Mouse (Mus musculus) megakaryocyte progenitor cell, adult 5-6 weeks (primary cell): ENCODE data around the gene Tmem50b. TPM values are rescaled to one million over a fixed set of nuclear protein-coding genes. Genes with fewer than 3 reads are reported as not detected.

ENCODE experiments used
- ATAC-seq: replicated peaks from 2 replicates; pipeline ENCODE4 v1.8.0; 2016; ENCODE audit warnings: mild to moderate bottlenecking, moderate TSS enrichment, inconsistent platforms; ENCODE audit not compliant: poor library complexity
- total RNA-seq, 2 experiments: library from RNA; stranded (forward) in 1 of 2; stranded (reverse) in 1 of 2; fragments of 157-497, 149-512 nt in 1 of 2; fragments of 200-1000 nt in 1 of 2; gene quantifications; 2 replicates each; pipeline versions ENCODE4 v1.2.3 to v1.2.4; 2015 to 2017

Tmem50b gene
- total RNA-seq, 2 experiments from 2014 or later, result 44.3 to 51.9 TPM

GRCm38 (mm10) chr16:91566002-91566401 is 31.6 kb downstream of the Tmem50b start:
- ATAC-seq, result no peak

- ATAC-seq, result no peak
Measured at GRCm38 (mm10) chr16:91565292-91565951, 32.2 kb downstream of the Tmem50b start.

GRCm38 (mm10) chr16:91564580-91565291 is 32.9 kb downstream of the Tmem50b start:
- peak; percentile 70 for ATAC-seq

DNA sequence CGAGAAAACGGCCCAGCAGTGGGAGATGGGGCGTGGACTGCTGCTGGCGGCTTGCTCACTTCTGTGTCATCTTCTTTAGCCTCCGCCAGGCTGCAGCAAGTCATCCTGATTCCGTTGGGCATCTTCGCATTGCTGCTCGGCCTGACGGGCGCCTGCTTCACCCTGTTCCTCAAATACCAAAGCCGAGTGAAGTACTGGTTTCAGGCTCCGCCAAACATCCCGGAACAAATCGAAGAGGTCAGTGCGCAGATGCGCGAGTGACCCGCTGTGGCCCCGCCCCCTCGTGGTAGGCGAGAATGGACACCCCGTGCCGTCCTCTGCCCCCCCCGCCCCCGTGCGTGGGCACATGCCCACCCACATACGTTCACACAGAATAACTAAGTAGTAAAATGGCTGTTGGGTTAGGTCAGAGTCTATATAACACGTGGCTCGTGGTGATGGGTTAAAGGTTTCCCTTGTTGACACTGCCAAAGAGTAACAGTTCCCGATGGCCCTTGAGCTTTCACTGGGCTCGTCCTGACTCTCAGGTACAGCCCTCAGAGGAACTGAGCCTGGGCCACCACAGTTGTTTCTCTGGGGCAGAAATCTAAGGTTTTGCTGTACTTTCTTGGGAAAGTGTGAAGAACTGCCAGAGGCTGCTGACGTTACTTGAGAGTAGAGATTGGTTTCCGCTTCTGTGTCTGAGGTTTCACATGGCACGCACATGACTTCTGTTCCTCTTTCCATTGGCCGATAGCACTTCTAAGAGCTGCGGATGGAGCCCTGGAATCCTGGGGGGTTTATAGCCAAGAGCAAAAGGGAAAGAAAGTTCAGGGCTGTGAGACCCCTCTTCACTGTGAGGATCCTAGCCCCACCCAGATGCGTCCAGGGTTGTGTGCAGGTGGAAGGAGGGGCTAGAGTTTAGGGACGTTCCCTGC is 35.8 kb downstream of the Tmem50b start:
- no peak; the same call in 1 of the 2 replicates for ATAC-seq

DNA sequence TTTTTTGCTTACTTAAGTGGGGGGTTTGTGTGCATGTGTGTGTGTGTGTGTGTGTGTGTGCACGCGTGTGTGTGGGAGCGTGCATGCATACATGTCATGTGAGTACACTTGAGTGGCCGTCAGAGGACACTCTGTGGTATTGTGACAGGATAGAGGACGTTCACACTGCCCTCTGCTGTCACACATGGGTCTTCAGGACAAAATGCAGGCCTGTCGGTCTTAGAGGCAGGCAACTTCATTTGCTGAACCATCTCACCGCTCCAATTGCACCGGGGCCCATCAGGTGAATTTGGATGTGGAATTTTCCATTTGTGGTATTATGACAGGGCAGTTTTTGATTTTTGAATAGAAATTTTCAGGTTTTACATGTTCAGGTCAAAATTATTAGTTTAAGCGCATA is 36.5 kb downstream of the Tmem50b start:
- ATAC-seq, result peak; percentile 70

GRCm38 (mm10) chr16:91557693-91558092 is 39.9 kb downstream of the Tmem50b start:
- ATAC-seq, result no peak

DNA sequence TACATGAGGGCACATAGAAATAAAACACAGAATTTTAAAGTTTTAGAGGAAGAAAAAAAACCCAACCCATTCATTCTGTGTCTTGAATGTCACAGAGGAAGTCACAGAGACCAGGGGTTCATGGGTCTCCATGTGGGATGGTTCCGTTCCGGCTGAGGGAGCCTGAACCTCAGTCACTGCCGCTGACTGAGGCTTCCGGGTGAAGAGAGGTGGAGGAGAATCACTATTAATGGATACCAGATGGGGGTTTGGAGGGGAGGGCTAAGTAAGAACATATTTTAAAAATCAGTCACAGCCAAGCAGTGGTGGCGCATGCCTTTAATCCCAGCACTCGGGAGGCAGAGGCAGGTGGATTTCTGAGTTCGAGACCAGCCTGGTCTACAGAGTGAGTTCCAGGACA is 40.4 kb downstream of the Tmem50b start:
- ATAC-seq, result no peak

- ATAC-seq, result no peak
Measured at GRCm38 (mm10) chr16:91556659-91557058, 40.9 kb downstream of the Tmem50b start.

- ATAC-seq, result no peak
Measured at GRCm38 (mm10) chr16:91555017-91555605, 42.5 kb downstream of the Tmem50b start.

DNA sequence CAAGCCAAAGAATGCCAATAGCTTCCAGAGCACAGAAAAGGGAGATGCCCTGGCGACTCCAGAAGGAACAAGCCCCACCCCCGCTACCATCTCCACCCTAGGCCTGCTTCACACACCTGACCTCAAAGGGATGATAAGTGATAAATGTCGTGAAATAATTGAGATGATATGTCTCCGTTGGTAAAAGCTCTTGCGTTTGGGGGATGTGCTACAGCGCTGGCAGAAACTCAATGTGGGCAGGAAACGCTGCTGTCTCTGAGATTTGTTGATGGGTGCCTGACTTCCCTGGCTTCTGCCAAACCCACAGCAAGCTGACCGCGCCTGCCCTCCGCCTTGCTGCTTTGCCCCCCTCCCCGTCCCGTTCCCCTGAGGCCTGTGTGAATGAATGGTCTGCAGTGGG is 44.0 kb downstream of the Tmem50b start:
- peak; percentile 59 for ATAC-seq

DNA sequence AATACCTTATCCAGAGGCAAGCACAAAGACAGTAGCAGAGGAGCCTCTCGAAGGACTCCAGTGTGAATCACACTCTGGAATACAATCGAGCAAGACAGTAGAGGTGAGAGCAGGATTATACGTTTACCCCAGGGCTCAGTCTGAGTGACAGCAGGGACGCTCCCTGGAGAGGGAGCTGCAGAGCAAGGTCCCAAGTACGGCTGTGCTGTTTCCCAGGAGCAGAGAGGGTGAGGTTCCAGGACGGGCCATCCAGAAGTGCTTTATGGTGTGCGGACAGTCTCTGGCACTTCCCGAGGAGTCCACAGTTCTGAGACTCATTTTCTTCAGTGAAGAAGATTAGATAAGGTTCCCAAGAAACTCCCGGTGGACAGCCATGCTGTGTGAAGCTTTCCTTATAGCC is 45.5 kb downstream of the Tmem50b start:
- ATAC-seq, result no peak

DNA sequence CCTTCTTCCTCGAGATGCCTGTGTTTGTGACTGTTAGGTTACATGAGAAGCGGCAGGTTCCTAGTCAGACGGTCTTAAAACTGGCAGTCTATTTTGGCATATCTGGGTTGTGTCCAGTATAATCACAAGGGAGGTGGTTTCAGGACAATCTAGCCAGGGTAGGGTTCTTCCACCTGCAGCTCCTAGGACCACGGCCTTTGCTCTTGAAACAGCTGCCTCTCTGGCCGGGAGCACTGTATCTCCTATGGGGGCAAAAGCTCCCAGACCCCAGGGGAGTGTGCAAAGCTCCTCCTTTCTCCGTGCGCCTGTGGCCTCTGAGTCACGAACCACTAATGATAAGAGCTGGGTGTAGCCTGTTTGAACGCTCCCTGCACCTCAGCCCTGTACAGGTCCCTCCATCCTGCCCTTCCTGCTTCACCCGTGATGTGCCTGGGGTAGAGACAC is 46.5 kb downstream of the Tmem50b start:
- peak; percentile 45 for ATAC-seq

DNA sequence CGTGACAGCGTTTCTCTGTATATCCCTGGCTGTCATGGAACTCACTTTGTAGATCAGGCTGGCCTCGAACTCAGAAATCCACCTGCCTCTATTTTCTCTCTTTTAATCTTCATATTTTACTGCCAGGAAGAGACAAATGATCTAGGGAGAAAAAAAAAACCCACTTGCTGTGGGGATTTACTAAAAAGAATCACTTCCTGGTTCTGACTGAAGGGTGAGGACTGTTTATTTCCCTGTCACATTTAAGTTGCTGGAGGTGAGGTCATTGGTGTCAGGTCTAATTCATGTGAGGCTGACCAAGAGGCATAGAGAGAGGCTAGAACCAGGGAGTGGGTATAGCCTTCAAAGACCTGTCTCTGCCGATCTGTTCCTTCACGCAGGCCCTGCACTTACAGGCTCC is 48.0 kb downstream of the Tmem50b start:
- no peak for ATAC-seq

- no peak for ATAC-seq
Measured at GRCm38 (mm10) chr16:91548996-91549395, 48.6 kb downstream of the Tmem50b start.

- no peak for ATAC-seq
Measured at GRCm38 (mm10) chr16:91548586-91548985, 49.0 kb downstream of the Tmem50b start.

GRCm38 (mm10) chr16:91547974-91548373 is 49.6 kb downstream of the Tmem50b start:
- peak; percentile 26 for ATAC-seq

DNA sequence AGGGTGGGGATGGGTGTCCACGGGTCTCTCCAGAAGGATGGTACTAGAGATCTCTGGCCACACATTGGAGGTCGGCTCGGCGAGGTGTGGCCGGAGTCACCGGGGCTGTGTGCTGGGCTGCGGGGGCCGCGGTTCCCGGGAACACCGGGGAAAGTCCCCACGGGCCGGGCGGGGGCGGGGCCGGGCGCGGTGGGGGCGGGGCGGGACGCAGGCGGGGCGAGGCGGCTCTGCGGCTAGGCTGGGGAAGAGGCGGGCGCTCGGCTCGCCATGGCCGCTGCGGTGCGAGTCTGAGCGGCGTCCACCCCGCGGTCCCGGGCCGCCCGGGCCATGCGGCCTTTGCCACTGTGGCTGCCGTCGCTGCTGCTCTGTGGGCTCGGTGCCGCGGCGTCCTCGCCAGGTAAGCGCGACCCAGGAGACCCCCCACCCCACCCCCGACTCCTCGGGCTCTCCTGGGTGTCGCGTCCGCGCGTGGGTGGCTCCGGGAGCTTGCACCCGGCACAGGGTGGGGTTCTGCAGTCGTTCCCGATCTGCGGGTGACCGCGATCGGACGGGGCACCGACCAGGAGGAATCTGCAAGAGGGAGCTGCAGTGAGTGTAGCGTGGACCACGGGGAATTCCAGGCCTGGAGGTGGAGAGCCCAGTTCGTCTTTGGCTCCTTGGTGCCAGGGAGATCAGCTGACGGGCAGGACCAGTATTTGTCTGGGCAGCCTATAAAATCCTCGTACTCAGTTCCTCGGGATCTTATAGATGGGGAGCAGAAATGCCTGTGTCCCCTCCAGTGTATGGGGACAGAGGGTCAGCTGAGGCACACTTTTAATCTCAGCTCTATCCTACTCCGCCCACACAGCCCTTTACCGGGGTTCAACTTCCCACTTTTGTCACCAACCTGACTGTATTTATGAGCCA is 50.5 kb downstream of the Tmem50b start, which contains the start of gene Ifngr2:
Ifngr2 (plus strand) TSS at position 237 of the 906 bp plus-strand sequence.
- peak; percentile 10; the same call in 1 of the 2 replicates for ATAC-seq

DNA sequence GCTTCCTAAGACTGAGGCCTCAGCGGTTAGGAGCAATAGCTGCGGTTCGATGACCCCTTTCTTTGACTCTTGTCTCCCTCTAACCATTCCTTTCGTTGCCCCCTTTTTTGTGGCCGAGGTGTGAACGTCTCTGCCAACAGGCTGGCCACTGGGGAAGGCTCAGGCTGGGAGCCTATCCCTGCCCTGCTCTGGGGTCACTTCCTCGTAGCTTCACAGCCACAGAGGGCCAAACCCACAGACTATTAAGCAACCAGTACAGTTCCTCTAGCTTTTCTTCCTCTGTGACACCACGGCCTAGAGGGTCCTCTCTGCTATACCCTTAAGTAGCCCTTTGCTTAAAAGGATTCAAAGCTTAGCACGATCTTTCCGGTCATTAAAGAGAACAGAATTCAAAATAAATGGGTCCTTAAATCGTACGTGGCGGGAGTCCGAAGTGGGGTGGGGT is 51.2 kb downstream of the Tmem50b start:
- peak; percentile 56 for ATAC-seq

DNA sequence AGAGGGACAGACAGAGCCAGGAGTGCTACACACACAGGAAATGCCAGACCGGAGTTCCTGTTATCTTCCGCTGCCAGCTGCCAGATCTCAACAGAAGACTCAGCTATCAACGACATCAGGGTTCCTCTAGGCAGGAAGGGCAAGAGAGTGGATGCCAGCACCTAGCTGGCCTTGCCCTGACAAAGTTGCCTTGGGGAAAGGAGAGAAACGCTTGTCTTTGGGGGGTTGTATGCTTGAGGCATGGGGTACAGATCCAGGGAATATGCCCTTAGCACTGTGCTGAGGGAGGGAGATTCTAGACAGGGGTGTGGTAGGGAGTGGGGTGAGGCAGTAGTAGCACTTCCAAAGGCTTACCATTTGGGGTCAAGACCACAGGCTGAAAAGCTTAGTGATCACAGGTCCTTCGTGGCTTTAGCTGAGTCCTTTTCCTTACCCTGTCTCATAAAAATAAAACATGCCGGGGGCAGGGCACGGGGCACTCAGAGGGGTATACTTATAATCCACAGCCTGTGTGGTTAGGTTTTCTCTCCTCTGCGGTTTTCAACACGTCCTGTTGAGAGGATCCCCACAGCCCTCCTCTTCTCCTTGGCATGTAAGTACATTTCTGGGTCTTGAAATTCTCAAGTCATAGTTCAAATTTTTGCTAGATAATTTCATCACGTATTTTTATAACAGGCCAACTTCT is 51.9 kb downstream of the Tmem50b start:
- ATAC-seq, result peak; percentile 71
